Mouse (Mus musculus): ENCODE data around the gene Lsm4. TPM values are rescaled to one million over a fixed set of nuclear protein-coding genes. Genes with fewer than 3 reads are reported as not detected.

The Lsm4 gene
- polyA plus RNA-seq, 2 experiments: 134 to 160 TPM

- no peak for TF ChIP-seq EP300 (IDR thresholded peaks at IDR 0.05; ENCODE audit: low read depth)
- no peak for TF ChIP-seq CTCF (IDR thresholded peaks at IDR 0.05; ENCODE audit: low read depth)
- ATAC-seq (ENCODE audit: insufficient read depth) (no peak), DNase-seq (ENCODE audit: low read depth in 3 of 3, low spot score in 3 of 3) (no peak)
- Histone ChIP-seq H3K27ac (peak overlapping the region; percentile 50), H3K4me3 (ENCODE audit: insufficient read depth in 1 of 2, low read depth in 2 of 2, low read length in 2 of 2) (no peak overlapping the region; a peak in 1 of 4 replicates), H3K9me3 (ENCODE audit: control insufficient read depth, low read length) (no peaks in the 10 kb centered on the region), H3K27me3 (ENCODE audit: control insufficient read depth, insufficient read depth, low read length) (no peaks in the 10 kb centered on the region), H3K4me2 (ENCODE audit: low read depth) (peak overlapping the region; percentile 97), H3K36me3 (replicated peaks; ENCODE audit: control insufficient read depth, insufficient read depth, low read depth) (peaks cover 9% of the 10 kb centered on the region), H3K4me1 (replicated peaks; ENCODE audit: control insufficient read depth in 2 of 2, insufficient read depth in 2 of 2, low read length in 1 of 2) (peaks cover 36% of the 10 kb centered on the region in 2 experiments), H3K9ac (replicated peaks) (peak overlapping the region; percentile 45)
- 35% methylated on average over 4 of the region's 4 CpGs for WGBS (ENCODE audit: insufficient replicate concordance)
These were observed 1.7 kb downstream of the Lsm4 start for GRCm38 (mm10) chr8:70674716-70675115.

GRCm38 (mm10) chr8:70675336-70675735 lies 2.3 kb downstream of the Lsm4 start:
- ATAC-seq (ENCODE audit: insufficient read depth): no peak
- Histone ChIP-seq H3K9ac (replicated peaks) (no peak overlapping the region), H3K4me3 (ENCODE audit: insufficient read depth in 1 of 2, low read depth in 2 of 2, low read length in 2 of 2) (no peak overlapping the region), H3K9me3 (ENCODE audit: control insufficient read depth, low read length) (no peaks in the 10 kb centered on the region), H3K27ac (peak overlapping the region; percentile 50), H3K36me3 (replicated peaks; ENCODE audit: control insufficient read depth, insufficient read depth, low read depth) (peaks cover 9% of the 10 kb centered on the region), H3K27me3 (ENCODE audit: control insufficient read depth, insufficient read depth, low read length) (no peaks in the 10 kb centered on the region), H3K4me1 (replicated peaks; ENCODE audit: control insufficient read depth in 2 of 2, insufficient read depth in 2 of 2, low read length in 1 of 2) (peaks cover 36% of the 10 kb centered on the region in 2 experiments), H3K4me2 (ENCODE audit: low read depth) (peak overlapping the region; percentile 97)
- no peak for DNase-seq (ENCODE audit: low read depth in 3 of 3, low spot score in 3 of 3)
- WGBS (ENCODE audit: insufficient replicate concordance): 44% methylated on average over 1 of the region's 1 CpGs
- no peak for TF ChIP-seq CTCF (IDR thresholded peaks at IDR 0.05; ENCODE audit: low read depth)

GRCm38 (mm10) chr8:70677451-70678080 lies 4.5 kb downstream of the Lsm4 start:
- TF ChIP-seq EP300 (IDR thresholded peaks at IDR 0.05; ENCODE audit: low read depth) (no peak), CTCF (IDR thresholded peaks at IDR 0.05; ENCODE audit: low read depth) (no peak)
- ATAC-seq (ENCODE audit: insufficient read depth): no peak
- H3K27ac ChIP-seq: peak overlapping the region; percentile 59
- no peaks in the 10 kb centered on the region for H3K27me3 ChIP-seq (ENCODE audit: control insufficient read depth, insufficient read depth, low read length)
- H3K9me3 ChIP-seq (ENCODE audit: control insufficient read depth, low read length): no peaks in the 10 kb centered on the region
- H3K9ac ChIP-seq (replicated peaks): peak overlapping the region; percentile 50
- H3K36me3 ChIP-seq (replicated peaks; ENCODE audit: control insufficient read depth, insufficient read depth, low read depth): peaks cover 9% of the 10 kb centered on the region
- no peak for DNase-seq (ENCODE audit: low read depth in 3 of 3, low spot score in 3 of 3)
- WGBS (ENCODE audit: insufficient replicate concordance): 76% methylated on average over 15 of the region's 15 CpGs
- no peak overlapping the region for H3K4me3 ChIP-seq (ENCODE audit: insufficient read depth in 1 of 2, low read depth in 2 of 2, low read length in 2 of 2)
- peaks cover 43 to 45% of the 10 kb centered on the region in 2 experiments for H3K4me1 ChIP-seq (replicated peaks; ENCODE audit: control insufficient read depth in 2 of 2, insufficient read depth in 2 of 2, low read length in 1 of 2)
- H3K4me2 ChIP-seq (ENCODE audit: low read depth): peak overlapping the region; percentile 44

- Histone ChIP-seq H3K27me3 (ENCODE audit: control insufficient read depth, insufficient read depth, low read length) (no peaks in the 10 kb centered on the region), H3K4me2 (ENCODE audit: low read depth) (no peak overlapping the region), H3K4me1 (replicated peaks; ENCODE audit: control insufficient read depth in 2 of 2, insufficient read depth in 2 of 2, low read length in 1 of 2) (peaks cover 42 to 45% of the 10 kb centered on the region in 2 experiments), H3K27ac (no peak overlapping the region), H3K9me3 (ENCODE audit: control insufficient read depth, low read length) (no peaks in the 10 kb centered on the region), H3K36me3 (replicated peaks; ENCODE audit: control insufficient read depth, insufficient read depth, low read depth) (peaks cover 9% of the 10 kb centered on the region), H3K4me3 (ENCODE audit: insufficient read depth in 1 of 2, low read depth in 2 of 2, low read length in 2 of 2) (no peak overlapping the region), H3K9ac (replicated peaks) (no peak overlapping the region)
- TF ChIP-seq EP300 (IDR thresholded peaks at IDR 0.05; ENCODE audit: low read depth) (no peak), CTCF (IDR thresholded peaks at IDR 0.05; ENCODE audit: low read depth) (no peak)
- DNase-seq (ENCODE audit: low read depth in 3 of 3, low spot score in 3 of 3) (no peak), ATAC-seq (ENCODE audit: insufficient read depth) (no peak)
These were observed 5.6 kb downstream of the Lsm4 start for GRCm38 (mm10) chr8:70678679-70679078.

- H3K27me3 ChIP-seq (ENCODE audit: control insufficient read depth, insufficient read depth, low read length): no peaks in the 10 kb centered on the region
- H3K27ac ChIP-seq: no peak overlapping the region
- 81% methylated on average over 4 of the region's 4 CpGs for WGBS (ENCODE audit: insufficient replicate concordance)
- no peak for ATAC-seq (ENCODE audit: insufficient read depth)
- no peak overlapping the region for H3K4me3 ChIP-seq (ENCODE audit: insufficient read depth in 1 of 2, low read depth in 2 of 2, low read length in 2 of 2)
- H3K36me3 ChIP-seq (replicated peaks; ENCODE audit: control insufficient read depth, insufficient read depth, low read depth): peaks cover 9% of the 10 kb centered on the region
- H3K9me3 ChIP-seq (ENCODE audit: control insufficient read depth, low read length): no peaks in the 10 kb centered on the region
- H3K4me2 ChIP-seq (ENCODE audit: low read depth): no peak overlapping the region
- H3K4me1 ChIP-seq (replicated peaks; ENCODE audit: control insufficient read depth in 2 of 2, insufficient read depth in 2 of 2, low read length in 1 of 2): peaks cover 35 to 38% of the 10 kb centered on the region in 2 experiments
- no peak for TF ChIP-seq EP300 (IDR thresholded peaks at IDR 0.05; ENCODE audit: low read depth)
- TF ChIP-seq CTCF (IDR thresholded peaks at IDR 0.05; ENCODE audit: low read depth): no peak
- no peak for DNase-seq (ENCODE audit: low read depth in 3 of 3, low spot score in 3 of 3)
- H3K9ac ChIP-seq (replicated peaks): no peak overlapping the region
These were observed 6.4 kb downstream of the Lsm4 start for GRCm38 (mm10) chr8:70679404-70679803.

Data from liver, embryonic 14.5 days (tissue).